Mouse (Mus musculus) heart, embryonic 15.5 days (tissue): ENCODE measurements around the gene Stx6. TPM values are rescaled to one million over a fixed set of nuclear protein-coding genes. Genes with fewer than 3 reads are reported as not detected.

Experiments used
- ATAC-seq: fragments of 200-750 bp; cut with Nextera tagmentation; replicated peaks from 2 replicates; pipeline ENCODE4 v1.8.0; 2017; ENCODE audit warnings: low read depth, moderate TSS enrichment; ENCODE audit not compliant: insufficient number of reproducible peaks, insufficient read depth, low FRiP score
- H3K27ac ChIP-seq: fragments of 300-500 bp; sonication (generic); 2 replicates; pipeline ENCODE4 v1.5.1; 2015; ENCODE audit warnings: mild to moderate bottlenecking, inconsistent platforms
- H3K27me3 ChIP-seq: fragments of 300-500 bp; sonication (generic); 2 replicates; pipeline ENCODE4 v1.6.1; 2015; ENCODE audit warnings: inconsistent platforms
- H3K36me3 ChIP-seq: fragments of 300-500 bp; sonication (generic); 2 replicates; pipeline ENCODE4 v1.6.1; 2015; ENCODE audit warnings: mild to moderate bottlenecking, inconsistent platforms
- H3K4me1 ChIP-seq: fragments of 300-500 bp; sonication (generic); replicated peaks from 2 replicates; pipeline ENCODE4 v1.6.1; 2015; ENCODE audit warnings: inconsistent platforms
- H3K4me2 ChIP-seq: fragments of 300-500 bp; sonication (generic); 2 replicates; pipeline ENCODE4 v1.6.1; 2015; ENCODE audit warnings: inconsistent platforms, mild to moderate bottlenecking, moderate library complexity
- H3K4me3 ChIP-seq: fragments of 300-500 bp; sonication (generic); 2 replicates; pipeline ENCODE4 v1.5.1; 2015; ENCODE audit warnings: mild to moderate bottlenecking, inconsistent platforms
- H3K9ac ChIP-seq: fragments of 300-500 bp; sonication (generic); 2 replicates; pipeline ENCODE4 v1.6.1; 2015; ENCODE audit warnings: mild to moderate bottlenecking, inconsistent platforms
- H3K9me3 ChIP-seq: fragments of 300-500 bp; sonication (generic); replicated peaks from 2 replicates; pipeline ENCODE4 v1.6.1; 2016; ENCODE audit warnings: inconsistent platforms
- WGBS: fragments of 180-500 bp; shearing (Covaris S2); methylation state at CpG from one replicate; pipeline ENCODE4 v1.1.7; 2015; ENCODE audit warnings: mixed read lengths; 5-methylcytosine and 5-hydroxymethylcytosine counted together
- polyA plus RNA-seq: library from polyadenylated mRNA; unstranded; fragments of >200 nt; fragmentation: Nextera tagmentation; extraction: Ambion mirVana; gene quantifications from 2 replicates; pipeline ENCODE4 v1.2.1, GENCODE M21; 2015

Gene Stx6
- polyA plus RNA-seq, 1 experiment from 2014 or later: 47.7 TPM

DNA sequence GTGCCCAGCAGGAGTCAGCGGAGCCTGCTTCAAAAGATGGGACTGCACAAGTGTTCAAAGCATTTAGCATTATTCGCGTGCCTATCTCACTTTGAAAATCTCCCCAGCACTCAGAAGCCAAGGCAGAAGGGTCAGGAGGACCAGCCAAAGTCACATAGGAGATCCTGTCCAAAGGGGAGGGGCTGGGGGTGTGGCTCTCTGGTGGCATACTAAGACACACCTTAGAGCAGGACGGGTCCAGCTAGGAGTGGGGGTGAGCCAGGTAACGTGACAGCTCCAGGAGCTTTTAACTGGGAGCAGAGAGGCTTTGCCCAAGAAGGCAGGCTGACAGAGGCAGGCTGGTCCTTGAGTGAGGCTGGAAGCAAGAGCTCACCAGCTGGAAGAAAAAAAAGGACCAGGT, 60.4 kb downstream of the Stx6 start:
- Histone ChIP-seq H3K4me1 (peaks cover 49% of the 10 kb centered on the region), H3K4me3 (no peak overlapping the region), H3K4me2 (no peak overlapping the region), H3K9me3 (no peaks in the 10 kb centered on the region), H3K27me3 (no peaks in the 10 kb centered on the region), H3K9ac (no peak overlapping the region), H3K36me3 (peaks cover 40% of the 10 kb centered on the region), H3K27ac (no peak overlapping the region)
- 82% methylated on average over 5 of the region's 5 CpGs for WGBS
- no peak for ATAC-seq

DNA sequence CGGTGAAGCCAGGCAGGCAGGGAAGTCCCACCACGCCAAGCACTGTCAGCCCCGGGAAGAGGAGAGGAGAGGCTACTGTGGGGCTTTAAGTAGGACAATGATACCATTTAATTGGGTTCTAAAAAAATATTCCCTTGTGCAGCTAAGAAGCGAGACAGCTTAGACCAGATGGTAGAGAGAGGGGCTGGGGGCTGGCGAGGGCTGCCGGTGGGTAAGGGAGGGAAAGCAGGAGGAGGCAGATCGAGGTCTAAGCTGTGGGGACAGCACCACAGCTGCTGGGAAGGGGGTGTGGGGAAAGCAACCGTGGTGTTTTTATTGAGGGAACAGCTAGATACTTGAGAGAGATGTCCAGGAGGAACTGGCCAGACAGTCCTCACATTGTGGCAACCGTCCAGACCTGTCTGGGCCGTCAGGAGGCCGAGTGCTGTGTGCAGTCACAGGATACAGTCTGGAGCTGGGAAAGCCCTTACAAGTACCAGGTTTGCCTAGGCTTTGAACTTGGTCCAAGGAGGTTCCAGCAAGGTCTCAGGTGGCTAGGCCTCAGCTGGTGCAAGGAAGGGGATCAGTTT, 63.7 kb downstream of the Stx6 start:
- Histone ChIP-seq H3K9me3 (no peaks in the 10 kb centered on the region), H3K27me3 (no peaks in the 10 kb centered on the region), H3K4me3 (no peak overlapping the region), H3K4me2 (no peak overlapping the region), H3K27ac (peak overlapping the region; percentile 53), H3K4me1 (peaks cover 42% of the 10 kb centered on the region), H3K9ac (no peak overlapping the region; the same call in 1 of the 2 replicates), H3K36me3 (peaks cover 46% of the 10 kb centered on the region)
- ATAC-seq: no peak
- 47% methylated on average over 11 of the region's 11 CpGs for WGBS

DNA sequence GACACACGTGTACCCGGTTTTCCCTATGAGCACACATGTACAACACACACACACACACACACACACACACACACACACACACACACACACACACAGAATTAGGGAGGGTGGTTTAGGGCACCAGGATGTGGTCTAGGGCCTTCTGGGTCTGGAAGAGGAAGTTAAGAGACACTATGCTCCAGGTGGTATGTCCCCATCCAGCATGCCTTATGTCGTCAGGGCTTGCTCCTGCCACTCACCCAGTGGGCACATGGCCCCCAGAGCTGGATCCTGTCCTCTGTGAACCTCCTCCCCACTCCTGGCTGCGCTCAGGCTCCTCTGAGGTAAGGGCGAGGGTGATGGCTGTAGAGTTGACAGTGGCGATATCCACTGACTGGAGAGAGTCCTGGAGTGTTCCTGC, 64.5 kb downstream of the Stx6 start:
- WGBS: 77% methylated on average over 6 of the region's 6 CpGs
- Histone ChIP-seq H3K4me1 (peaks cover 42% of the 10 kb centered on the region), H3K27ac (0 out of 2 replicates have a peak overlapping the region, but pooled peaks have one; percentile 5), H3K4me3 (no peak overlapping the region; the same call in 1 of the 2 replicates), H3K4me2 (no peak overlapping the region; the same call in 1 of the 2 replicates), H3K9ac (no peak overlapping the region), H3K27me3 (no peaks in the 10 kb centered on the region), H3K9me3 (no peaks in the 10 kb centered on the region), H3K36me3 (peaks cover 37% of the 10 kb centered on the region)
- ATAC-seq: no peak

DNA sequence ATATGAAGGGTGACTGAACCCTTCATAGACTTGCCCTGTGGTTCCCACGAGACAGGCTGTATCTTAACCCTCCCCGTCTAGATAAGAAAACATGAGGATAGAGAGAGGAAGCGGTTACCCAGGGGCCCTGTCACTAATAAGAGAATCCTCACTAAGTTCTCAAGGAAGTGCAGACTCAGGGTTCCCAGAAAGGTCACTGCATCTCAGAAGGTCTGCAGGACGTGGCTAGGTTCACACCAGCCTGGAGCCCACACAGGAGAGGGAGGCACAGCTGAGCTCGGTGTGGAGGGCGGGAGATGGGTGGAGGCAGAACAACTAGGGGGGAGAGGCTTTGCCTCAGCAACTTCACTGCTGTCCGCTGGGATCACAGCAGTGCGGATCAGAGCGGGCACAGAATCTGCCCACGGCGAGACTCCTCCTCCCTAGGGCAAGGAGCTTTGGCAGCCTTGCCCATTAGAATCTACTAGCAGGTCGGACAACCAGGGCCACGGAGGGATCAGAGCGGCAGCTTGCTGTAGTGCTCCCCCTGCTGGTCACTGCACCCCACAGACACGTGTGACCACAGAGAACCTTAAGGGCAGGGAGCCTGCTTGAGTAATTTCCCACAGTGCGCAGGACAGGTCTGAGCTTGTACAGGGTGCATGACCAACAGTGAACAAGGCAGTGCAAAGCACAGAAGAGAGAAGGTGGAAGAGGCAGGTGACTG, 65.5 kb downstream of the Stx6 start:
- ATAC-seq: peak; percentile 67
- peaks cover 46% of the 10 kb centered on the region for H3K4me1 ChIP-seq
- peak overlapping the region; percentile 25 for H3K27ac ChIP-seq
- H3K36me3 ChIP-seq: peaks cover 34% of the 10 kb centered on the region
- 0 out of 2 replicates have a peak overlapping the region, but pooled peaks have one; percentile 20 for H3K9ac ChIP-seq
- peak overlapping the region; percentile 46 for H3K4me2 ChIP-seq
- no peaks in the 10 kb centered on the region for H3K27me3 ChIP-seq
- H3K4me3 ChIP-seq: peak overlapping the region; percentile 24; the same call in 1 of the 2 replicates
- 19% methylated on average over 16 of the region's 16 CpGs for WGBS
- no peaks in the 10 kb centered on the region for H3K9me3 ChIP-seq

DNA sequence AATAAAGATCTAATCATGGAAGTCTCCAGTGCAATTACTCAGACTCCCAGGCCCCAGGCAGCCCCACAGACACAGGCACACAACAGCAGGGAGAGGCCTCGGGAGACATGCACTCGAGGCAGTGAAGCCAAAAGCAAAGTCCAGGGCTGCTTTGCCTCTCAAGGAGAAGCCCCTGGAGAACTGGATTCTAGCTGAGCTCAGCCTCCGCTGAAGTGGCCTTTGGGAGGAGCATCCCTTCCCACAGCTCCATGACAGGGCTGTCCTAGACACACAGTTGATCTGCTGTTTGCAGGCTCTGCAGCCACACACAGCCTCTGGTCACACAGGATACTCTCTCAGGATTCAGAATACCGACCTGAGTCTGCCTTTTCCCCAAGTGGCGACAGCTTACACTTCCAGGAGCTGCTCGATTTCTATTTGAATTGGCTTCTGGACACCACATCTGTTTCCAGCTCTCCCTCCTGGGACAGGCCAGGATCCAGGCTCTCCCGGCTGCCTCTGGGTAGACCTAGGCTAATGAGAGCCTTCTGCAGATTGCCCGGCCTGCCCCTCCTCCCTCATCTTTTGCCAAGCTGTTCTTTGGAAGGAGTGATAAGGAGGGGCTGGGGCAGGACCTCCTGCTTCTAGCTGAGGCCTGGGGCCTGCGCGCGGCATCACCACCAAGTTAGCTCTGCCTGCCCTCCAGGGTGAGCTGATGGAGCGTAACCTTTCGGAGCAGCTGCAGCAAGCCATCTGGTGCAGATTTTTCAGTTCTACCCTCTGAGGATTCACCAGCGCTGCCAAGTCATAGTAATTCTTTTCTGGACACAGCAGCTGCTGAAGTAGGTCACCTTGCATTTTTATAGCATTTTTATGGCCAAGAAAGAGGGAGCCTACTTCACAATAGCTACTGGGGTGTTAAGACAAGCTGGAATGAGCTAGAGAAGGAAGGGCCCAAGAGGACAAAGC, 71.2 kb downstream of the Stx6 start:
- Histone ChIP-seq H3K4me1 (peaks cover 60% of the 10 kb centered on the region), H3K9ac (peak overlapping the region; percentile 29; the same call in 1 of the 2 replicates), H3K4me2 (0 out of 2 replicates have a peak overlapping the region, but pooled peaks have one; percentile 2), H3K27ac (peak overlapping the region; percentile 63), H3K4me3 (no peak overlapping the region), H3K36me3 (peaks cover 20% of the 10 kb centered on the region), H3K27me3 (no peaks in the 10 kb centered on the region), H3K9me3 (no peaks in the 10 kb centered on the region)
- no peak for ATAC-seq
- WGBS: 26% methylated on average over 14 of the region's 14 CpGs

DNA sequence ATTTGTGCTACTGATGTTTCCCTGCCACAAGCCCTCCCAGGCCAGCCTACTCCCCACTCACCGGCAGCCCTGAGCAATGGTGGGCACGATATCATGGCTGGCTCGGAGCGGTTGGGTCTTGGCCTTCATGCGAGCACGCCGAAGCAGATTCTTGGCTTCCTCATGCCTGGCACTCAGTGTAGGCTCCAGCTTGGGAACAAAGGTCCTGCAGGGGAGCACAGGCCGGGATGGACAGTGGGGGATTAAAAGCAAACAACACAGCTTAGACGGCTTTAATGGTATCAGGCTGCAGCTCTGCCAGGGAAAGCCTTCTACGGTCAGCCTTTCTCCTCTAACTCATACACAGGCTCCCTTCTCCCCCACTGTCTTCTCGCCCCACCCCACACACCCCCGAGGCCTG, 73.9 kb downstream of the Stx6 start:
- no peak for ATAC-seq
- peaks cover 84% of the 10 kb centered on the region for H3K4me1 ChIP-seq
- H3K4me2 ChIP-seq: peak overlapping the region; percentile 4
- 0 out of 2 replicates have a peak, but pooled peaks cover 4% of the 10 kb centered on the region for H3K36me3 ChIP-seq
- no peak overlapping the region for H3K4me3 ChIP-seq
- H3K9ac ChIP-seq: peak overlapping the region; percentile 12; the same call in 1 of the 2 replicates
- no peaks in the 10 kb centered on the region for H3K27me3 ChIP-seq
- 67% methylated on average over 12 of the region's 12 CpGs for WGBS
- peak overlapping the region; percentile 97 for H3K27ac ChIP-seq
- no peaks in the 10 kb centered on the region for H3K9me3 ChIP-seq

DNA sequence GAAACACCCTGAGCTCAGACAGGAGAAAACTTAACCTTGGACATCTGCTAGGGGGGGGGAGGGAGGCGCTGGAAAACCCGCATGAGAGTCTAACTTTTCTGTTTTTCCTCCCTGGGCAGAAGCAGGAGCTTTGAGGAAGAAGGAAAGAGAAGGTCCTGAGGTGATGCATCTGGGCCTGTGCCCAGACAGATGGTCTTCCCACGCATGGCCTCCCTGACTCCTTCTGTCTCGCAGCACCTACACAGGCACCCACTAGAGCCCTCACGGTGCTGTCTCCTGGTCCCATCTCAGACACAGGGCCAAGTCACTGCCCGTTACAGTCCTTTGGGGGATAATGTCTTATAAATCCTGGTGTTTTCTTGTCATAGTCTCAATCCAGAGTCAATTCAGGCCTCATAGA, 74.3 kb downstream of the Stx6 start:
- Histone ChIP-seq H3K4me3 (no peak overlapping the region), H3K9me3 (no peaks in the 10 kb centered on the region), H3K4me2 (peak overlapping the region; percentile 4; the same call in 1 of the 2 replicates), H3K36me3 (0 out of 2 replicates have a peak, but pooled peaks cover 4% of the 10 kb centered on the region), H3K9ac (peak overlapping the region; percentile 12; the same call in 1 of the 2 replicates), H3K27me3 (no peaks in the 10 kb centered on the region), H3K4me1 (peaks cover 88% of the 10 kb centered on the region), H3K27ac (peak overlapping the region; percentile 97)
- WGBS: 62% methylated on average over 6 of the region's 6 CpGs
- ATAC-seq: no peak

DNA sequence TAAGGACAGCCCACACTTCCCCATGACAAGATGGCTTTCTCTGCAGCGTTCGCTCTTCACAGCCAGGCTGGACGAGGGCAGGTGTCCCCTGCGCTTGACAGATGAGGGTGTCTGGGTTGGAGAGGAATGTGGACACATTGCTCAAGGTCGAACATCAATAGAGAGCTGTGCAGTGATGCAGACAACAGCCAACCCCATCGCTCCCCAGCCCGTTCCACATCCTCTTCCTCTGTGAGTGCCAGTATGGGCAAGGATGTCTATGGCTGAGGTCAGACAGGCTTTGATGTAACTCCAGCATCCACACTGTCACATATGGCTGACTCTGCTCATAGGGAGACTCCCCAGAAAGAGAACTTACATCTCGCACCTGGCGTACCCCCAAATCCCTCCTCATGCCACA, 74.9 kb downstream of the Stx6 start:
- no peak overlapping the region for H3K4me3 ChIP-seq
- WGBS: 65% methylated on average over 9 of the region's 9 CpGs
- H3K9ac ChIP-seq: peak overlapping the region; percentile 17; the same call in 1 of the 2 replicates
- H3K9me3 ChIP-seq: no peaks in the 10 kb centered on the region
- 0 out of 2 replicates have a peak, but pooled peaks cover 4% of the 10 kb centered on the region for H3K36me3 ChIP-seq
- ATAC-seq: no peak
- H3K27me3 ChIP-seq: no peaks in the 10 kb centered on the region
- H3K27ac ChIP-seq: peak overlapping the region; percentile 97
- H3K4me1 ChIP-seq: peaks cover 92% of the 10 kb centered on the region
- peak overlapping the region; percentile 45; the same call in 1 of the 2 replicates for H3K4me2 ChIP-seq

DNA sequence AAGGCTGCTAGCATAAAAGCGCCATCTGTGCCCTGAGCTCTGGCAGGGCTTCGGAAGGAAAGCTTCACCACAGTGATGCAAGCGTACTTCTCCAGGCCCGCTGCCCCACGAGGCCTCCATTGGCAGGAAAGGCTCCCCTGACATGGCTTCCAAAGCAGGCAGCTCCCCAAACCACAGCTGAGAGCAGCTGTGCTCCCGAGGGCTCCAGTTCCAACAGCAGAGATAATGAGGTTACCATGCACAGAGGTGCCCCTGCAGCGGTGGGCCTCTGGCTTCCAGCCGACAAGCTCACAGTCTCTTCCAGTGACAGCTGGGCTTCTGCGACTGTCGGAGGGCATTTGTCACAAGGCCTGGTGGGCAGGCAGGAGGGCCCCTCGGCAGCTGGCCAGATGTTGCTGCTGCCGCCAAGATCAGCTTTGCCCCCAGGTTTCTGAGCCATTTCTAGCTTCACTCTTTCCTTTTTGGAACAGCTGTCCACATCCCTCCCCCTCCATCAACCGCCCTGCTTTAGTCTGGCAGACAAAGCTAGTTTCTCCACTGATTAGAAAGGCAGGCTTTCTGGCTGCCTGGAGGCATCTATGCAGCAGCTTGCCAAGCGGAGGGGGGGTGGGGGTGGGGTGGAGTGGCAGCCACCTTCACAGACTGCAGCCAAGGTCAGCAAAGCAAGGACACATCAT, 75.6 kb downstream of the Stx6 start:
- Histone ChIP-seq H3K4me1 (peaks cover 92% of the 10 kb centered on the region), H3K4me3 (no peak overlapping the region), H3K4me2 (peak overlapping the region; percentile 45), H3K27ac (peak overlapping the region; percentile 97), H3K27me3 (no peaks in the 10 kb centered on the region), H3K36me3 (0 out of 2 replicates have a peak, but pooled peaks cover 4% of the 10 kb centered on the region), H3K9ac (peak overlapping the region; percentile 17; the same call in 1 of the 2 replicates), H3K9me3 (no peaks in the 10 kb centered on the region)
- ATAC-seq: peak; percentile 80
- 22% methylated on average over 14 of the region's 14 CpGs for WGBS

DNA sequence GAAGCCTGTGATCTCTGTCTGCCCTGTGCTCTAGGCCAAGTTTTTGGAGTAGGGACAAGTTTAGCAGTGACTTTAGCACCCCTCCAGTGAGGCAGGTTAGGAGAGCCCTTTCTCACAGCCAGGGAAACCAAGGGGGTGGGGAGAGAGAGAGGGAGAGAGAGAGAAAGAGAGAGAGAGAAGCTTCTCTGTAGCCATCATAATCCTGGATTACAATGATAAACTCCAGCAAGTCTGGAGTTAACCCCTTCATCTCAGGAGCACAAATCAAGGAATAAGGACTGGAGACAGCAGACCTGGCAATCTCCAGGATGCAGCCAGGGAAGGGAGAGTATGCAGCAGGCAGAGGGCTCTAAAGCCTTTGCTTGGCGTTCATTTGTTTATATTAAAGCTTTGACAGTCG, 77.1 kb downstream of the Stx6 start:
- Histone ChIP-seq H3K4me3 (no peak overlapping the region), H3K27ac (peak overlapping the region; percentile 97), H3K4me2 (no peak overlapping the region), H3K4me1 (peaks cover 91% of the 10 kb centered on the region), H3K9ac (no peak overlapping the region), H3K27me3 (no peaks in the 10 kb centered on the region), H3K36me3 (0 out of 2 replicates have a peak, but pooled peaks cover 8% of the 10 kb centered on the region), H3K9me3 (no peaks in the 10 kb centered on the region)
- no peak for ATAC-seq
- WGBS: 43% methylated on average over 2 of the region's 2 CpGs
